Mouse (Mus musculus) layer of hippocampus, adult 6 months (tissue): Measurements from ENCODE around the gene Tnfsfm13. TPM values are rescaled to one million over a fixed set of nuclear protein-coding genes. Genes with fewer than 3 reads are reported as not detected.

ENCODE experiments used
- long read RNA-seq, 2 experiments: library from polyadenylated mRNA; unstranded; transcript quantifications; one replicate each; pipeline ENCODE4 v2.0.0; 2019 to 2020
- microRNA-seq: library from miRNA; unstranded; fragments of <30 nt; microRNA quantifications from one replicate; pipeline ENCODE4 v1.2.0, GENCODE M21; 2020
- polyA plus RNA-seq: library from polyadenylated mRNA; unstranded; fragments of <200 nt; fragmentation: Nextera tagmentation; gene quantifications from 2 replicates; pipeline ENCODE4 v1.2.3, GENCODE M21; 2021

The Tnfsfm13 gene
- 1.9 and 2.8 TPM in 2 replicates for polyA plus RNA-seq
- long read RNA-seq, experiment 1, partial matches to known transcripts, result 3 of 6 reads
- long read RNA-seq, experiment 1, other reads (novel, unspliced or antisense), result 2 of 6 reads
- long read RNA-seq, experiment 2, partial matches to known transcripts, result 6 of 8 reads
- long read RNA-seq, experiment 2, other reads (novel, unspliced or antisense), result 2 of 8 reads

GRCm38 (mm10) chr11:69695361-69696181 is at the start of gene Tnfsfm13, which contains the start of gene Tnfsf12:
Tnfsfm13 (minus strand) TSS chr11:69696098.
Tnfsf12 (minus strand) TSS chr11:69695849.

GRCm38 (mm10) chr11:69685526-69686148 is 10.3 kb downstream of the Tnfsfm13 start, which contains the start of gene Tnfsf13:
Tnfsf13 (minus strand) TSS chr11:69685784.

DNA sequence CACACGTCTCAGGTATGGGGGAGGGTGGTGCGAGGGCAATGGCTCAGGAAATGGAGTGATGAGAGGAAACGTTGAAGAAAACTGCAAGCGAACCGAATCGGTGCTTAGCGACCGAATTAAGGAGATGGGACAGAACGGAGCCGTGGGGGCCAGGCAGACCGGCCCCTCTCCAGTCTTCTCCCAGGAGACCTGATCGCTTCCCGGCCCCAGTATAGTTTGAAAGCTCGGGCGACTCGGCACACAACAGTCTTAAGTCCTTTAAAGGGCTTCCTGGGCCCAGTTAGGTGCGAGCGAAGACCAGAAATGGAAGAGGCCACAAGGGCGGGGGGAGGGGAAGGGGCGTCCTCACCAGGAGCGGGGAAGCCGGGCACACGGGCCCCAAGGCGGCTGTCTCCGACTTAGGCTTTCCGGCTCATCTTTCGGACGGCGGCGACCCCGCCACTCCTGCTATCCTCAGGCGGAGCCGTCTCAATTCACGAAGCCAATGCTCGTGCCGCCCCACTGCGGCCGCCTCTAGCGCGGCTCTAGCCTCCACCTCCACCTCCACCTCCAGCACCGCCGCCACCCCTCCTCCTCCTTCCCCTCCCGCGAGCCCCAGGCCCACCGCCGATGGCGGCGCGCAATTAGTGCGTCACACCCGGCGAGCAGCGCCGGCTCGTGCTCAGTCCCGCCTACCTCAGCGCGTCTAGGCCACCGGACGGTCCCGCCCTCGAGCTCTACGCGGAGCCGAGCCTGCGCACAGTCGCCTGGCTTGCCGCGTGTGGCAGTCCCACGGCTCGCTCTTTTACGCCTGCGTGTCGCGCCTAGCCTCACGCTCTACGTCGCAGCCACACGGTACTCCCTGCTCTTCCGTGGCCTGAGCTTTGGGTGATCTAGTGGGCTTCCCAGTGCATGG is 14.3 kb downstream of the Tnfsfm13 start, which contains the start of gene Senp3:
TSS of gene Senp3 (minus strand) at position 771 of the 895 bp plus-strand sequence.

GRCm38 (mm10) chr11:69672211-69672706 is 23.6 kb downstream of the Tnfsfm13 start, which contains the start of gene Eif4a1:
Eif4a1 (minus strand) TSS chr11:69672423.

GRCm38 (mm10) chr11:69665961-69666664 is 29.8 kb downstream of the Tnfsfm13 start, which contains the start of gene Cd68:
Cd68 (minus strand) TSS chr11:69666153.

DNA sequence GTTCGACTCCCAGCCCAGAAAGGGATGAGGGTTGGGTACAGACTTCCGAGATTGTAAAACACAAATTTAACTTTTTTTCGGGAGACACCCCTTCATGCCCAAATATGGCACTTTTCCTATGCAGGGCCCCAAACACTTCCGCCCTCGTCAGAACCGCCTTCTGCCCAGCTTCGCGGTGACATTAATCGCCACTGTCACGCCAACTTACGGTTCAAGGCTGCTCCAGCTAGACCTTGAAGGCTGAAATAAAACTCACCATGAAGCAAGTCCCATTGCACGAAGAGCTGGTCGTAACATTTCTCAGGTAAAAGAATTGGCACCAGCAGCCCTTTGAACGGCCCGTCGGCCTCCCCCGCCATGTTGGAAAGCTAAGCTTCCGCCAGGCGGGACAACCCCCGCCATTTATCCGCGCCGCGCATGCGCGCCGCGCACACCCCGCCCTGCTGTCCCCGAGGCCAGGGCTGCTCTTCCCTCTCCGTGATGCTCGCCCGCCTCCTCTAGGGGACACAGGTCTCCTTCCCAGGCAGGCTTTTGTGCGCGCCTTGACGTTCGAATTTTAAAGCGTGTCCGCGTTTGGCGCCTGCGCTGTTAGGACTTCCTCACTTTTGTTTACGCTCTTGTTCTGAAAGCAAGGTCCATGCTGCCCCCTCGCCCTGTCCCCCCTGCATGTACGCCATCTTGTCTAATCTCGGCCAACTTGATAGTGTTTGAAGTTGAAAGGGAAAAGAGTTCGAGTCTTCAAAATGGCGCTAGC is 33.5 kb downstream of the Tnfsfm13 start, which contains the start of gene Mpdu1:
TSS of gene Mpdu1 (minus strand) at position 430 of the 754 bp plus-strand sequence.

GRCm38 (mm10) chr11:69655264-69656064 is 40.4 kb downstream of the Tnfsfm13 start, which contains the start of gene Sox15:
Sox15 (plus strand) TSS chr11:69655314.

Small RNAs within 50 kb of the gene (microRNA-seq; reads per million reads assigned to microRNA genes)
- gene Mir1934, result 12.2 reads per million, percentile 34 among the genes with 10 or more reads in this experiment
- gene Mir467f, result not detected

Other genes starting within 250 kb of the Tnfsfm13 start
- 0.36 and 0.80 TPM in 2 replicates for gene Dnah2, start 147.0 kb downstream of the Tnfsfm13 start, polyA plus RNA-seq
- 21.6 and 21.9 TPM in 2 replicates for gene Efnb3, start 135.9 kb downstream of the Tnfsfm13 start, polyA plus RNA-seq
- 13.9 and 15.4 TPM in 2 replicates for gene Wrap53, start 115.8 kb downstream of the Tnfsfm13 start, polyA plus RNA-seq
- 25.8 and 29.0 TPM in 2 replicates for gene Trp53, start 115.7 kb downstream of the Tnfsfm13 start, polyA plus RNA-seq
- gene Atp1b2, start 90.2 kb downstream of the Tnfsfm13 start, polyA plus RNA-seq, result 218 and 255 TPM in 2 replicates
- not detected in 2 replicates for gene Shbg, start 78.2 kb downstream of the Tnfsfm13 start, polyA plus RNA-seq
- 18.2 and 18.3 TPM in 2 replicates for gene Sat2, start 74.1 kb downstream of the Tnfsfm13 start, polyA plus RNA-seq
- gene Fxr2, start 63.1 kb downstream of the Tnfsfm13 start, polyA plus RNA-seq, result 6.9 and 7.9 TPM in 2 replicates
- gene Sox15, start 40.8 kb downstream of the Tnfsfm13 start, polyA plus RNA-seq, result 0.16 TPM in 1 of 2 replicates, not detected in the other
- gene Mpdu1, start 33.5 kb downstream of the Tnfsfm13 start, polyA plus RNA-seq, result 94.9 and 96.8 TPM in 2 replicates
- 18.4 and 22.2 TPM in 2 replicates for gene Cd68, start 29.9 kb downstream of the Tnfsfm13 start, polyA plus RNA-seq
- 177 and 178 TPM in 2 replicates for gene Eif4a1, start 23.7 kb downstream of the Tnfsfm13 start, polyA plus RNA-seq
- gene Senp3, start 14.0 kb downstream of the Tnfsfm13 start, polyA plus RNA-seq, result 14.3 and 15.8 TPM in 2 replicates
- 3.6 and 4.5 TPM in 2 replicates for gene Tnfsf13, start 10.3 kb downstream of the Tnfsfm13 start, polyA plus RNA-seq
- gene Tnfsf12, start 249 bp downstream of the Tnfsfm13 start, polyA plus RNA-seq, result 2.8 and 3.4 TPM in 2 replicates
- 6.6 and 7.7 TPM in 2 replicates for gene Polr2a, start 62.5 kb upstream of the Tnfsfm13 start, polyA plus RNA-seq
- 0.19 TPM in 1 of 2 replicates, not detected in the other for gene Slc35g3, start 65.9 kb upstream of the Tnfsfm13 start, polyA plus RNA-seq
- 4.4 and 5.5 TPM in 2 replicates for gene Zbtb4, start 69.8 kb upstream of the Tnfsfm13 start, polyA plus RNA-seq
- gene Chrnb1, start 99.8 kb upstream of the Tnfsfm13 start, polyA plus RNA-seq, result 0.25 and 0.46 TPM in 2 replicates
- 3.7 and 3.9 TPM in 2 replicates for gene Fgf11, start 105.8 kb upstream of the Tnfsfm13 start, polyA plus RNA-seq
- gene Tmem102, start 109.5 kb upstream of the Tnfsfm13 start, polyA plus RNA-seq, result 0.40 and 1.9 TPM in 2 replicates
- gene Gm39566, start 119.2 kb upstream of the Tnfsfm13 start, polyA plus RNA-seq, result not detected in 2 replicates
- not detected in 2 replicates for gene Spem2, start 122.4 kb upstream of the Tnfsfm13 start, polyA plus RNA-seq
- not detected in 2 replicates for gene Spem1, start 126.1 kb upstream of the Tnfsfm13 start, polyA plus RNA-seq
- gene Nlgn2, start 141.7 kb upstream of the Tnfsfm13 start, polyA plus RNA-seq, result 10.5 and 10.6 TPM in 2 replicates
- 460 and 516 TPM in 2 replicates for gene Tmem256, start 142.4 kb upstream of the Tnfsfm13 start, polyA plus RNA-seq
- 5.0 and 5.4 TPM in 2 replicates for gene Plscr3, start 150.3 kb upstream of the Tnfsfm13 start, polyA plus RNA-seq
- not detected in 2 replicates for gene Tnk1, start 162.6 kb upstream of the Tnfsfm13 start, polyA plus RNA-seq
- not detected in 2 replicates for gene Tmem95, start 181.9 kb upstream of the Tnfsfm13 start, polyA plus RNA-seq
- 0.63 and 0.64 TPM in 2 replicates for gene Kctd11, start 185.3 kb upstream of the Tnfsfm13 start, polyA plus RNA-seq
- gene Acap1, start 199.4 kb upstream of the Tnfsfm13 start, polyA plus RNA-seq, result not detected in 2 replicates
- 0.24 and 0.34 TPM in 2 replicates for gene 2810408A11Rik, start 204.9 kb upstream of the Tnfsfm13 start, polyA plus RNA-seq
- 9.8 and 12.3 TPM in 2 replicates for gene Neurl4, start 205.0 kb upstream of the Tnfsfm13 start, polyA plus RNA-seq
- 20.7 and 21.7 TPM in 2 replicates for gene Gps2, start 217.8 kb upstream of the Tnfsfm13 start, polyA plus RNA-seq
- gene Eif5a, start 225.9 kb upstream of the Tnfsfm13 start, polyA plus RNA-seq, result 766 and 767 TPM in 2 replicates
- gene Ybx2, start 239.7 kb upstream of the Tnfsfm13 start, polyA plus RNA-seq, result 0.35 TPM in 1 of 2 replicates, not detected in the other